Mouse (Mus musculus) cerebellum, adult 2 months (tissue): ENCODE measurements at regions not wholly inside any gene's neighbourhood (a gene's known extent, or its start where the extent isn't known, plus 50 kb on each side); places are given as distances from the start of the nearest gene placed in this dataset.

Source experiments
- CTCF ChIP-seq: fragments of 200-500 bp; IDR thresholded peaks from 2 replicates; pipeline ENCODE4 v1.5.1; 2011; ENCODE audit warnings: low read depth, mild to moderate bottlenecking, control low read depth, low read length, moderate library complexity, borderline replicate concordance; ENCODE audit not compliant: insufficient read depth
- POLR2A ChIP-seq: fragments of 200-500 bp; IDR thresholded peaks from 2 replicates; pipeline ENCODE4 v1.6.1; 2011; ENCODE audit warnings: low read length, control low read depth, borderline replicate concordance; ENCODE audit not compliant: insufficient read depth

GRCm38 (mm10) chr3:18877572-18877971, 750.9 kb downstream of the 1700064H15Rik start:
- TF ChIP-seq CTCF, result no peak
- no peak for TF ChIP-seq POLR2A
